Mouse (Mus musculus) stomach, postnatal 0 days (tissue): ENCODE measurements around the gene Rundc1. TPM values are rescaled to one million over a fixed set of nuclear protein-coding genes. Genes with fewer than 3 reads are reported as not detected.
"Not testable (repeated sequence)": the region's sequence is repeated elsewhere in the genome, so short reads cannot be mapped to it uniquely, and the experiment has no call there.

Experiments used
- ATAC-seq: fragments of 200-750 bp; cut with Nextera tagmentation; 2 replicates; pipeline ENCODE4 v1.8.0; 2017; ENCODE audit not compliant: low FRiP score, low TSS enrichment
- DNase-seq: peaks from one replicate; pipeline ENCODE4 v3.0.0-alpha.2; 2016; ENCODE audit warnings: low spot score
- H3K27ac ChIP-seq: fragments of 300-500 bp; sonication (generic); replicated peaks from 2 replicates; pipeline ENCODE4 v1.5.1; 2014; ENCODE audit warnings: mild to moderate bottlenecking, control low read depth
- H3K27me3 ChIP-seq: fragments of 300-500 bp; sonication (generic); 2 replicates; pipeline ENCODE4 v1.6.1; 2014; ENCODE audit warnings: low read length; ENCODE audit not compliant: control insufficient read depth, insufficient read depth
- H3K36me3 ChIP-seq: fragments of 300-500 bp; sonication (generic); 2 replicates; pipeline ENCODE4 v1.6.1; 2014; ENCODE audit warnings: low read length, mixed read lengths; ENCODE audit not compliant: control insufficient read depth, insufficient read depth
- H3K4me1 ChIP-seq: fragments of 300-500 bp; sonication (generic); replicated peaks from 2 replicates; pipeline ENCODE4 v1.6.1; 2014; ENCODE audit warnings: antibody characterized with exemption; ENCODE audit not compliant: control insufficient read depth, insufficient read depth
- H3K4me2 ChIP-seq: fragments of 300-500 bp; sonication (generic); replicated peaks from 2 replicates; pipeline ENCODE4 v1.6.1; 2014; ENCODE audit warnings: low read depth, mild to moderate bottlenecking, control low read depth, moderate library complexity
- H3K4me3 ChIP-seq: fragments of 300-500 bp; sonication (generic); 2 replicates; pipeline ENCODE4 v1.5.1; 2014; ENCODE audit warnings: low read depth, low read length, control low read depth
- H3K9ac ChIP-seq: fragments of 300-500 bp; sonication (generic); 2 replicates; pipeline ENCODE4 v1.6.1; 2014; ENCODE audit warnings: mild to moderate bottlenecking, low read length, control low read depth, mixed read lengths
- H3K9me3 ChIP-seq: fragments of 300-500 bp; sonication (generic); 2 replicates; pipeline ENCODE4 v1.6.1; 2016; ENCODE audit warnings: low read length; ENCODE audit not compliant: control insufficient read depth
- CTCF ChIP-seq: IDR thresholded peaks from 2 replicates; pipeline ENCODE4 v1.5.1; 2016; ENCODE audit warnings: antibody characterized with exemption, low read depth, mild to moderate bottlenecking, moderate library complexity
- EP300 ChIP-seq: optimal IDR thresholded peaks from 2 replicates; pipeline ENCODE3; 2016; ENCODE audit warnings: antibody characterized with exemption
- WGBS: fragments of 180-500 bp; shearing (Covaris S2); extraction: QIAGEN DNeasy Blood & Tissue Kit; methylation state at CpG from one replicate; pipeline ENCODE4 v1.1.7; 2014; 5-methylcytosine and 5-hydroxymethylcytosine counted together
- polyA plus RNA-seq: library from polyadenylated mRNA; unstranded; fragments of >200 nt; fragmentation: Nextera tagmentation; extraction: Ambion mirVana; gene quantifications from 2 replicates; pipeline ENCODE4 v1.2.1, GENCODE M21; 2015

Gene Rundc1
- polyA plus RNA-seq, 1 experiment from 2014 or later, result 11.3 TPM

- H3K4me1 ChIP-seq, result peaks cover 4% of the 10 kb centered on the region; the same call in 1 of the 2 replicates
- peak within 1 kb of the TSS; percentile 92 for H3K4me2 ChIP-seq
- H3K9me3 ChIP-seq, result no peaks in the 10 kb centered on the region
- peak; percentile 61 for ATAC-seq
- peak within 1 kb of the TSS; percentile 94 for H3K27ac ChIP-seq
- no peaks in the 10 kb centered on the region for H3K27me3 ChIP-seq
- peak within 1 kb of the TSS; percentile 94 for H3K4me3 ChIP-seq
- DNase-seq, result peak; percentile 45
- WGBS, result 4% methylated on average over 23 of the region's 23 CpGs
- no peak for TF ChIP-seq EP300
- no peak for TF ChIP-seq CTCF
- H3K36me3 ChIP-seq, result no peaks in the 10 kb centered on the region
- H3K9ac ChIP-seq, result peak within 1 kb of the TSS; percentile 90
Measured at GRCm38 (mm10) chr11:101424105-101424851, 607 bp upstream of the Rundc1 start, which contains the start of gene Gm27029. Gene Gm27029, minus strand, starts transcription at chr11:101424796.

GRCm38 (mm10) chr11:101426165-101426564 lies 1.3 kb downstream of the Rundc1 start:
- peak overlapping the region; percentile 90 for H3K9ac ChIP-seq
- ATAC-seq (no peak), DNase-seq (no peak)
- H3K36me3 ChIP-seq, result peaks cover 2% of the 10 kb centered on the region; the same call in 1 of the 2 replicates
- H3K27ac ChIP-seq, result no peak overlapping the region
- 51% methylated on average over 8 of the region's 8 CpGs for WGBS
- peak overlapping the region; percentile 94 for H3K4me3 ChIP-seq
- H3K9me3 ChIP-seq, result no peaks in the 10 kb centered on the region
- H3K4me2 ChIP-seq, result peak overlapping the region; percentile 92
- no peak for TF ChIP-seq CTCF
- peaks cover 4% of the 10 kb centered on the region; the same call in 1 of the 2 replicates for H3K4me1 ChIP-seq
- H3K27me3 ChIP-seq, result no peaks in the 10 kb centered on the region

DNA sequence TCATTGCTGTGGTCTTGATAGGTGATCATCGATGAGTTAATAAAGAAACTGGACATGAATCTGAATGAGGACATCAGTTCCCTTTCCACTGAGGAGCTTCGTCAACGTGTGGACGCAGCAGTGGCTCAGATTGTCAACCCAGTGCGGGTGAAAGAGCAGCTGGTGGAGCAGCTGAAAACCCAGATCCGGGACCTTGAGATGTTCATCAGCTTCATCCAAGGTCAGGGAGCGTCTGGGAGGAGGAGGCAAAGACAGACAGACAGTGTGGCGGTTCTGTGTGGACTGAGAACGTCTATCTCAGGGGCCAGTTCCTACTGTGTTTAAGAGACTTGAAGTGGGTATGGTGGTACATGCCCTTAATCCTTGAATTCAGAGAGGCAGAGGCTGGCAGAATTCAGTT lies 6.4 kb downstream of the Rundc1 start:
- no peak overlapping the region for H3K9ac ChIP-seq
- no peaks in the 10 kb centered on the region for H3K9me3 ChIP-seq
- H3K4me1 ChIP-seq, result no peaks in the 10 kb centered on the region
- no peak overlapping the region for H3K4me3 ChIP-seq
- ATAC-seq, result no peak
- no peak for TF ChIP-seq CTCF
- TF ChIP-seq EP300, result no peak
- no peak for DNase-seq
- H3K27ac ChIP-seq, result no peak overlapping the region
- H3K36me3 ChIP-seq, result peaks cover 13% of the 10 kb centered on the region
- WGBS, result 90% methylated on average over 9 of the region's 9 CpGs
- no peaks in the 10 kb centered on the region for H3K27me3 ChIP-seq
- H3K4me2 ChIP-seq, result no peak overlapping the region

GRCm38 (mm10) chr11:101433396-101433795 lies 8.5 kb downstream of the Rundc1 start:
- Histone ChIP-seq H3K9me3 (no peaks in the 10 kb centered on the region), H3K27ac (no peak overlapping the region), H3K36me3 (peaks cover 13% of the 10 kb centered on the region), H3K4me1 (no peaks in the 10 kb centered on the region), H3K4me3 (no peak overlapping the region), H3K9ac (no peak overlapping the region), H3K27me3 (no peaks in the 10 kb centered on the region), H3K4me2 (no peak overlapping the region)
- ATAC-seq (no peak), DNase-seq (no peak)
- no peak for TF ChIP-seq EP300
- no peak for TF ChIP-seq CTCF
- WGBS, result 86% methylated on average over 13 of the region's 13 CpGs

- TF ChIP-seq EP300 (no peak), CTCF (no peak)
- Histone ChIP-seq H3K27ac (no peak overlapping the region), H3K4me1 (no peaks in the 10 kb centered on the region), H3K27me3 (no peaks in the 10 kb centered on the region), H3K9ac (no peak overlapping the region), H3K9me3 (no peaks in the 10 kb centered on the region), H3K36me3 (peaks cover 13% of the 10 kb centered on the region), H3K4me2 (no peak overlapping the region), H3K4me3 (no peak overlapping the region)
- 60% methylated on average over 4 of the region's 4 CpGs for WGBS
- no peak for ATAC-seq
- DNase-seq, result no peak
Measured at GRCm38 (mm10) chr11:101435831-101436230, 10.9 kb downstream of the Rundc1 start.

DNA sequence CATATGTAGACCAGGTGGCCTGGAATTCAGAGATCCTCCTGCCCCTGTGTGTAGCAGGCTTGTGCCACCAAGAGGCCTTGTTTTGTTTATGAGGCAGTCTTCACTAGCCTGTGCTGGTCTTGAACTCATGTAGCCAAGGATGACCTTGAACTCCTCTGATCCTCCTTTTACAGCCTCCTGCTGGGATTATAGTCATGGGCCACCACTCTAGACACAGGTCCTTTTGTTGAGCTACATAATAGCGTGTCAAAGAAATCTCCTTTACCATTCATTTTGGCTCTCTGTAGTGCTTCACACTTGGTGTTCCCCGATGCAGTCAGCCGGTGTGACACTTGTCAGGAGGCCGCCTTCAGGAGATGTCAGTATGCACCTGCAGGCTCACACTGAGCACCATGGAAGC lies 12.0 kb downstream of the Rundc1 start:
- Histone ChIP-seq H3K27ac (no peak overlapping the region), H3K4me2 (no peak overlapping the region), H3K9me3 (no peaks in the 10 kb centered on the region), H3K4me3 (no peak overlapping the region), H3K4me1 (no peaks in the 10 kb centered on the region), H3K27me3 (no peaks in the 10 kb centered on the region), H3K9ac (no peak overlapping the region), H3K36me3 (peaks cover 10% of the 10 kb centered on the region)
- ATAC-seq (no peak), DNase-seq (no peak)
- WGBS, result 87% methylated on average over 4 of the region's 4 CpGs
- TF ChIP-seq CTCF, result no peak

- not testable (repeated sequence) for H3K27me3 ChIP-seq, H3K9me3 ChIP-seq, DNase-seq, H3K36me3 ChIP-seq, H3K4me1 ChIP-seq, H3K27ac ChIP-seq, H3K4me3 ChIP-seq, ATAC-seq, H3K4me2 ChIP-seq, H3K9ac ChIP-seq
- 48% methylated on average over 3 of the region's 3 CpGs for WGBS
Measured at GRCm38 (mm10) chr11:101438006-101438405, 13.1 kb downstream of the Rundc1 start.

DNA sequence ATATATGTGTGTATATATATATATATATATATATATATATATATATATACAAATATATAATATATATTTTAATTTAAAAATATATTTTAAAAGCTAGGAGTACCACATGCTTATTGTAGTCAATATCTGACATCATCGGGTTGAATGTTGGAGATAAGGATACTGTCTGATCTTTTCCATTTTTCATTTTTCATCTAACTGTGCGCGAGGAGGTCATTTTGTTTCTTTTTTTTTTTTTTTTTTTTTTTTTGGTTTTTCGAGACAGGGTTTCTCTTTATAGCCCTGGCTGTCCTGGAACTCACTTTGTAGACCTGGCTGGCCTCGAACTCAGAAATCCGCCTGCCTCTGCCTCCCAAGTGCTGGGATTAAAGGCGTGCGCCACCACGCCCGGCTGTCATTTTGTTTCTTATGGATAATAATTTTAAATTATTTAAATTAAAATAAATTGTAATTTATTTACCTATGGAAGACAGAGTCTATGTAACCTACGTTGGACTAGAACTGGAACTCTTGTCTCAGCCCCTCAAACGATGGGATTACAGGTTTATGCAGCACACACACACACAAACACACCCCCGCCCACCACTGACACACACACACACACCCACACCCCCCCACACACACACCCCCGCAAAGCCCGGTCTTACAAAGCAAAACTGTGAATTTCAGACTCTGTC lies 16.7 kb downstream of the Rundc1 start:
- not testable (repeated sequence) for H3K9me3 ChIP-seq, H3K27ac ChIP-seq, H3K9ac ChIP-seq, ATAC-seq, H3K27me3 ChIP-seq, DNase-seq, H3K4me1 ChIP-seq
- Histone ChIP-seq H3K36me3 (peaks cover 13% of the 10 kb centered on the region), H3K4me3 (peak overlapping the region; percentile 21), H3K4me2 (peak overlapping the region; percentile 44; the same call in 1 of the 2 replicates)
- 34% methylated on average over 13 of the region's 15 CpGs for WGBS
